Comparison of ENCODE assay signal across 8 mouse cellular contexts in genomic region chr10:99619421-99620151, GRCm38 (mm10).
DNase-seq lines count a peak whose midpoint lies in the region; ATAC-seq lines count a peak whose summit lies in the region.

No protein-coding gene starts in this region.

- 44% methylated on average over 18 of the region's 18 CpGs for WGBS in forebrain, embryonic 14.5 days
- WGBS in hindbrain, embryonic 12.5 days: 46% methylated on average over 18 of the region's 18 CpGs

- H3K27me3 ChIP-seq in forebrain, embryonic 14.5 days (replicated peaks; ENCODE audit: control insufficient read depth, insufficient read depth, low read length): no peaks in the 10 kb centered on the region
- no peaks in the 10 kb centered on the region for H3K27me3 ChIP-seq in hindbrain, embryonic 12.5 days

- no peak overlapping the region for H3K27ac ChIP-seq in forebrain, embryonic 14.5 days (ENCODE audit: low read depth, low read length)
- H3K27ac ChIP-seq in hindbrain, embryonic 12.5 days: no peak overlapping the region

- H3K36me3 ChIP-seq in forebrain, embryonic 14.5 days (ENCODE audit: control insufficient read depth, insufficient read depth, low read length): no peaks in the 10 kb centered on the region
- no peaks in the 10 kb centered on the region for H3K36me3 ChIP-seq in hindbrain, embryonic 12.5 days

- no peak overlapping the region for H3K4me3 ChIP-seq in forebrain, embryonic 14.5 days (ENCODE audit: low read depth, low read length)
- no peak overlapping the region for H3K4me3 ChIP-seq in hindbrain, embryonic 12.5 days

- peak; percentile 80 for ATAC-seq in forebrain, embryonic 14.5 days
- peak; percentile 73 for ATAC-seq in hindbrain, embryonic 12.5 days (ENCODE audit: low FRiP score)

- H3K9ac ChIP-seq in forebrain, embryonic 14.5 days (ENCODE audit: low read length): no peak overlapping the region
- H3K9ac ChIP-seq in hindbrain, embryonic 12.5 days: no peak overlapping the region

- DNase-seq in MN1 (ENCODE audit: low spot score): peak; percentile 85
- DNase-seq in c-Kit-positive CD71-positive TER-119-positive erythroid progenitor cells, embryonic 14.5 days (ENCODE audit: low spot score): peak; percentile 37
- DNase-seq in forebrain, embryonic 14.5 days (ENCODE audit: low spot score): peak; percentile 87
- peak; percentile 52 for DNase-seq in layer of hippocampus, adult 9-11 months
- peak; percentile 87 for DNase-seq in lung, postnatal 10 days
- DNase-seq in right cerebral cortex, adult 18-20 months: peak; percentile 79
- peak; percentile 74 for DNase-seq in urinary bladder, postnatal 25 days (ENCODE audit: low spot score)

- H3K4me1 ChIP-seq in forebrain, embryonic 14.5 days (ENCODE audit: control insufficient read depth, insufficient read depth, low read length): no peaks in the 10 kb centered on the region
- H3K4me1 ChIP-seq in hindbrain, embryonic 12.5 days: no peaks in the 10 kb centered on the region

- peak overlapping the region; percentile 11; the same call in 1 of the 2 replicates for H3K4me2 ChIP-seq in forebrain, embryonic 14.5 days (ENCODE audit: low read length)
- H3K4me2 ChIP-seq in hindbrain, embryonic 12.5 days (replicated peaks): peak overlapping the region; percentile 24

- H3K9me3 ChIP-seq in forebrain, embryonic 14.5 days (replicated peaks; ENCODE audit: control insufficient read depth, low read length): no peaks in the 10 kb centered on the region
- H3K9me3 ChIP-seq in hindbrain, embryonic 12.5 days (replicated peaks): no peaks in the 10 kb centered on the region

Comparison
In these comparisons a context has a peak if more than half of its experiments do, and no peak if none do; other contexts are left out.
1. DNase-seq: peak in every context shown above with its lines; median percentile 87 in forebrain, embryonic 14.5 days; 87 in lung, postnatal 10 days; 85 in MN1; 79 in right cerebral cortex, adult 18-20 months; 74 in urinary bladder, postnatal 25 days; 52 in layer of hippocampus, adult 9-11 months; 37 in c-Kit-positive CD71-positive TER-119-positive erythroid progenitor cells, embryonic 14.5 days.